Mouse (Mus musculus) kidney, embryonic 15.5 days (tissue): ENCODE data around the gene Glipr1l1. TPM values are rescaled to one million over a fixed set of nuclear protein-coding genes. Genes with fewer than 3 reads are reported as not detected.
"Not testable (repeated sequence)": the region's sequence is repeated elsewhere in the genome, so short reads cannot be mapped to it uniquely, and the experiment has no call there.

Experiments used
- ATAC-seq: fragments of 200-750 bp; cut with Nextera tagmentation; replicated peaks from 2 replicates; pipeline ENCODE4 v1.8.0; 2017; ENCODE audit warnings: moderate TSS enrichment; ENCODE audit not compliant: low FRiP score
- H3K27ac ChIP-seq: fragments of 300-500 bp; sonication (generic); 2 replicates; pipeline ENCODE4 v1.5.1; 2015; ENCODE audit warnings: mild to moderate bottlenecking, inconsistent platforms
- H3K27me3 ChIP-seq: fragments of 300-500 bp; sonication (generic); 2 replicates; pipeline ENCODE4 v1.6.1; 2015; ENCODE audit warnings: inconsistent platforms
- H3K36me3 ChIP-seq: fragments of 300-500 bp; sonication (generic); 2 replicates; pipeline ENCODE4 v1.6.1; 2015; ENCODE audit warnings: inconsistent platforms
- H3K4me1 ChIP-seq: fragments of 300-500 bp; sonication (generic); 2 replicates; pipeline ENCODE4 v1.6.1; 2015; ENCODE audit warnings: inconsistent platforms
- H3K4me2 ChIP-seq: fragments of 300-500 bp; sonication (generic); 2 replicates; pipeline ENCODE4 v1.6.1; 2015; ENCODE audit warnings: moderate library complexity, mild to moderate bottlenecking, inconsistent platforms
- H3K4me3 ChIP-seq: fragments of 300-500 bp; sonication (generic); replicated peaks from 2 replicates; pipeline ENCODE4 v1.5.1; 2015; ENCODE audit warnings: mild to moderate bottlenecking, inconsistent platforms
- H3K9ac ChIP-seq: fragments of 300-500 bp; sonication (generic); 2 replicates; pipeline ENCODE4 v1.6.1; 2015; ENCODE audit warnings: mild to moderate bottlenecking, inconsistent platforms
- H3K9me3 ChIP-seq: fragments of 300-500 bp; sonication (generic); replicated peaks from 2 replicates; pipeline ENCODE4 v1.6.1; 2016; ENCODE audit warnings: inconsistent platforms
- WGBS: fragments of 180-500 bp; shearing (Covaris S2); methylation state at CpG from one replicate; pipeline ENCODE4 v1.1.7; 2015; ENCODE audit warnings: mixed read lengths; 5-methylcytosine and 5-hydroxymethylcytosine counted together
- polyA plus RNA-seq: library from polyadenylated mRNA; unstranded; fragments of >200 nt; fragmentation: Nextera tagmentation; extraction: Ambion mirVana; gene quantifications from 2 replicates; pipeline ENCODE4 v1.2.1, GENCODE M21; 2015

The Glipr1l1 gene
- polyA plus RNA-seq, 1 experiment from 2014 or later = not detected

DNA sequence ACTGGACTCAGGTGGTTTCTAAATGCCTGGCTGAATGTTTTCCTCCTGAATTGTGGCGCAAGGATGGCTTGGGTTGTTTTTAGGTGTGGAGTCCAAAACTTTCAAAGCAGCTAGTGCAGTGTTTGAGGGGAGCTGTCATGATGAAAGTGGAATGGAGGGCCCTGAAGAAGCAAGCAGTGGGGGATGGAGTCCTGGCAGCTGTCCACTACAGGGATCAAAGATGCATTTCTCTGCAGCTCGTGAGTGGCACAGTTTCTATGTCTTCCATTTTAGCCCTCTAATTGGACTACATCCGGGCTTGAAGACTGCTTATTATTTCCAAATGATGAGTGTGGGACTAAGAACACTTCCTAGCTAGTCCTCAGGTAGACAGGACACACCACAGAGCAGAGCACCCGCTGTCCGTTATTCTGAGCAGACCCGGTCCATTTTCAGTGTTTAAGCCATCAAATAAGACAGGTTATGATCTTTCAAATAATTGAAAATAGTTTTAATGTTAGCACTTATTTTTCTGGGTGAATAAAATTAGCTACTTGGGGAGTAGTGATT is 67.8 kb downstream of the Glipr1l1 start:
- not testable (repeated sequence) for ATAC-seq
- WGBS = 78% methylated on average over 6 of the region's 6 CpGs

More for the DNA sequence above, 67.8 kb downstream of the Glipr1l1 start:
- not testable (repeated sequence) for H3K36me3 ChIP-seq, H3K4me3 ChIP-seq, H3K27ac ChIP-seq, H3K4me1 ChIP-seq, H3K9ac ChIP-seq, H3K27me3 ChIP-seq, H3K4me2 ChIP-seq, H3K9me3 ChIP-seq

Other genes with a start within 250 kb of the Glipr1l1 start
- gene Krr1, start 87.5 kb upstream of the Glipr1l1 start, polyA plus RNA-seq = 50.0 and 52.8 TPM in 2 replicates
- gene Glipr1, start 57.6 kb upstream of the Glipr1l1 start, polyA plus RNA-seq = 1.9 and 2.5 TPM in 2 replicates
- not detected in 2 replicates for gene Glipr1l2, start 23.2 kb downstream of the Glipr1l1 start, polyA plus RNA-seq
- not detected in 2 replicates for gene Glipr1l3, start 100.1 kb downstream of the Glipr1l1 start, polyA plus RNA-seq
- 0.40 and 0.86 TPM in 2 replicates for gene Caps2, start 103.4 kb downstream of the Glipr1l1 start, polyA plus RNA-seq
- gene Kcnc2, start 210.9 kb downstream of the Glipr1l1 start, polyA plus RNA-seq = 5.7 and 6.1 TPM in 2 replicates